Mouse (Mus musculus) liver, postnatal 0 days (tissue): ENCODE measurements around the gene Gna12.

Source experiments
- CTCF ChIP-seq: sonication (generic); IDR thresholded peaks from 2 replicates; pipeline ENCODE4 v1.5.1; 2016; ENCODE audit warnings: antibody characterized with exemption, low read depth
- EP300 ChIP-seq: IDR thresholded peaks from 2 replicates; pipeline ENCODE4 v1.6.1; 2016; ENCODE audit warnings: antibody characterized with exemption, low read depth, mild to moderate bottlenecking

GRCm38 (mm10) chr5:140798775-140799174 is 31.5 kb downstream of the Gna12 start:
- no peak for TF ChIP-seq CTCF
- TF ChIP-seq EP300, result no peak
